Mouse (Mus musculus): ENCODE measurements around the gene Tmem221.

- TF ChIP-seq POLR2A (IDR thresholded peaks at IDR 0.05; ENCODE audit: borderline replicate concordance, low read depth, low read length) (no peak), CTCF (IDR thresholded peaks at IDR 0.05; ENCODE audit: low read depth, low read length) (no peak)
Measured at GRCm38 (mm10) chr8:71558958-71559690, 453 bp upstream of the Tmem221 start.
